28 mouse cellular contexts compared by ENCODE assay signal in the genomic region with DNA sequence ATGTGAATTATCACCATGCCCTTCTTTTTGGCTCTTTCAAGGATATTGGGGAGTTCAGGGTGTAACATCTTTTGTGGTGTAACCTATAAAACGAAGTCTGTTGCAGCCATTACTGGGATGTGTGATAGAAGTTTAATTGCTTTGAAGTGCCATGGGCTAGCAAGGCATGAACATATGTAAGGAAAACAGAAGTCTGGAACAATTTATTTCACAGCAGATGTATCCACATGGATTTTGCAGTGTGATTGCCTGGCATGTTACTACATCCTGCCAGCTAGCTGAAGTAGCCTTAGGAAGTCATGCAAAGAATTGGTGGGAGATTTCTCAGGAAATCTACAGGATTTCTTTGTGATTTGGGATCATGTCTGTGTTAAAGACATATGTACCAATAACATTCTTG.
"Had no signal": no experiment of that assay in that cellular context is flagged by ENCODE, and none has a peak within 500 bp of the region (broad histone marks: within the 10 kb centered on the region; RNA-seq: fewer than 3 reads in every experiment).

No protein-coding gene starts in this region.

- H3K27me3 ChIP-seq: heart, embryonic 12.5 days; hindbrain, embryonic 12.5 days; intestine, embryonic 15.5 days; kidney, embryonic 15.5 days; limb, embryonic 13.5 days; limb, embryonic 15.5 days; liver, embryonic 12.5 days had no signal

- H3K27ac ChIP-seq: gastrocnemius, adult 2 months; heart, embryonic 10.5 days; hindbrain, embryonic 10.5 days; hindbrain, embryonic 12.5 days; hindbrain, embryonic 14.5 days; intestine, embryonic 15.5 days; kidney, embryonic 15.5 days; kidney, postnatal 0 days; limb, embryonic 13.5 days; limb, embryonic 15.5 days; liver, embryonic 12.5 days; liver, embryonic 14.5 days had no signal

- H3K36me3 ChIP-seq: heart, embryonic 10.5 days; heart, embryonic 12.5 days; hindbrain, embryonic 10.5 days; hindbrain, embryonic 12.5 days; intestine, embryonic 15.5 days; kidney, embryonic 15.5 days; limb, embryonic 13.5 days; limb, embryonic 15.5 days; liver, embryonic 12.5 days had no signal

- H3K4me2 ChIP-seq: heart, embryonic 12.5 days; hindbrain, embryonic 12.5 days; hindbrain, embryonic 14.5 days; intestine, embryonic 15.5 days; kidney, embryonic 15.5 days; limb, embryonic 13.5 days; limb, embryonic 15.5 days; liver, embryonic 12.5 days had no signal

- H3K9ac ChIP-seq: heart, embryonic 12.5 days; hindbrain, embryonic 12.5 days; hindbrain, embryonic 14.5 days; intestine, embryonic 15.5 days; kidney, embryonic 15.5 days; limb, embryonic 13.5 days; limb, embryonic 15.5 days; liver, embryonic 12.5 days; liver, embryonic 14.5 days had no signal

- ATAC-seq: hindbrain, embryonic 16.5 days; inflammation-experienced regulatory T-cells, adult 6 months; intestine, embryonic 15.5 days; intestine, postnatal 0 days; liver, embryonic 12.5 days had no signal

- H3K9me3 ChIP-seq: heart, embryonic 10.5 days; heart, embryonic 12.5 days; hindbrain, embryonic 10.5 days; hindbrain, embryonic 12.5 days; intestine, embryonic 15.5 days; kidney, embryonic 15.5 days; limb, embryonic 13.5 days; limb, embryonic 15.5 days; liver, embryonic 12.5 days had no signal

- H3K4me1 ChIP-seq: heart, embryonic 10.5 days; heart, embryonic 12.5 days; hindbrain, embryonic 10.5 days; hindbrain, embryonic 12.5 days; intestine, embryonic 15.5 days; kidney, embryonic 15.5 days; limb, embryonic 13.5 days; limb, embryonic 15.5 days; liver, embryonic 12.5 days had no signal

- DNase-seq: gastrocnemius, adult 2 months; gastrocnemius, postnatal 10 days; gastrocnemius, postnatal 25 days; heart, adult 18-20 months; heart, postnatal 10 days; heart, postnatal 4 days; kidney, adult 18-20 months; kidney, adult 9 months; kidney, postnatal 14 days; kidney, postnatal 36 days; layer of hippocampus, adult 9-11 months; layer of hippocampus, postnatal 36 days; left cerebral cortex, postnatal 4 days had no signal

- H3K4me3 ChIP-seq: gastrocnemius, adult 2 months; heart, embryonic 10.5 days; heart, embryonic 12.5 days; hindbrain, embryonic 10.5 days; hindbrain, embryonic 12.5 days; intestine, embryonic 15.5 days; kidney, embryonic 15.5 days; limb, embryonic 13.5 days; limb, embryonic 15.5 days; liver, embryonic 12.5 days had no signal
